Mouse (Mus musculus): ENCODE data around the gene Nt5c1a. TPM values are rescaled to one million over a fixed set of nuclear protein-coding genes. Genes with fewer than 3 reads are reported as not detected.

Gene Nt5c1a
- polyA plus RNA-seq, 1 experiment from 2014 or later: 0.31 TPM

- H3K27me3 ChIP-seq (ENCODE audit: insufficient read depth, poor library complexity, severe bottlenecking): peaks cover 71% of the 10 kb centered on the region
- DNase-seq (ENCODE audit: low spot score): no peak
- WGBS: 6% methylated on average over 58 of the region's 58 CpGs
- peaks cover 4% of the 10 kb centered on the region; the same call in 1 of the 2 replicates for H3K36me3 ChIP-seq
- no peaks in the 10 kb centered on the region for H3K9me3 ChIP-seq
- H3K4me1 ChIP-seq: peaks cover 60% of the 10 kb centered on the region
- peak overlapping the region; percentile 53 for H3K4me3 ChIP-seq
- peak overlapping the region; percentile 86 for H3K27ac ChIP-seq
Measured at GRCm38 (mm10) chr4:123239361-123240203, 38.3 kb downstream of the Nt5c1a start.

GRCm38 (mm10) chr4:123246221-123246620, 44.9 kb downstream of the Nt5c1a start:
- H3K4me3 ChIP-seq: no peak overlapping the region
- DNase-seq (ENCODE audit: low spot score): no peak
- peak overlapping the region; percentile 90 for H3K27ac ChIP-seq
- H3K4me1 ChIP-seq: peaks cover 52% of the 10 kb centered on the region
- H3K9me3 ChIP-seq: no peaks in the 10 kb centered on the region
- peaks cover 4% of the 10 kb centered on the region; the same call in 1 of the 2 replicates for H3K36me3 ChIP-seq
- H3K27me3 ChIP-seq (ENCODE audit: insufficient read depth, poor library complexity, severe bottlenecking): peaks cover 11% of the 10 kb centered on the region
- 83% methylated on average over 7 of the region's 7 CpGs for WGBS

GRCm38 (mm10) chr4:123246651-123247050, 45.3 kb downstream of the Nt5c1a start:
- peaks cover 7% of the 10 kb centered on the region for H3K27me3 ChIP-seq (ENCODE audit: insufficient read depth, poor library complexity, severe bottlenecking)
- WGBS: 87% methylated on average over 5 of the region's 5 CpGs
- H3K9me3 ChIP-seq: no peaks in the 10 kb centered on the region
- H3K4me3 ChIP-seq: no peak overlapping the region
- peaks cover 4% of the 10 kb centered on the region; the same call in 1 of the 2 replicates for H3K36me3 ChIP-seq
- peak overlapping the region; percentile 90 for H3K27ac ChIP-seq
- H3K4me1 ChIP-seq: peaks cover 52% of the 10 kb centered on the region
- no peak for DNase-seq (ENCODE audit: low spot score)

- DNase-seq (ENCODE audit: low spot score): peak; percentile 87
- H3K9me3 ChIP-seq: no peaks in the 10 kb centered on the region
- peak overlapping the region; percentile 90 for H3K27ac ChIP-seq
- 37% methylated on average over 7 of the region's 7 CpGs for WGBS
- H3K4me3 ChIP-seq: no peak overlapping the region
- H3K4me1 ChIP-seq: peaks cover 52% of the 10 kb centered on the region
- H3K27me3 ChIP-seq (ENCODE audit: insufficient read depth, poor library complexity, severe bottlenecking): peaks cover under 1% of the 10 kb centered on the region
- peaks cover 4% of the 10 kb centered on the region; the same call in 1 of the 2 replicates for H3K36me3 ChIP-seq
Measured at GRCm38 (mm10) chr4:123247147-123247880, 46.0 kb downstream of the Nt5c1a start.

- no peaks in the 10 kb centered on the region for H3K9me3 ChIP-seq
- no peak for DNase-seq (ENCODE audit: low spot score)
- no peaks in the 10 kb centered on the region for H3K27me3 ChIP-seq (ENCODE audit: insufficient read depth, poor library complexity, severe bottlenecking)
- WGBS: 53% methylated on average over 7 of the region's 7 CpGs
- H3K4me1 ChIP-seq: peaks cover 49% of the 10 kb centered on the region
- no peaks in the 10 kb centered on the region for H3K36me3 ChIP-seq
- H3K27ac ChIP-seq: peak overlapping the region; percentile 90
- H3K4me3 ChIP-seq: no peak overlapping the region
Measured at GRCm38 (mm10) chr4:123248971-123249567, 47.8 kb downstream of the Nt5c1a start.

- H3K27ac ChIP-seq: no peak overlapping the region
- H3K4me1 ChIP-seq: peaks cover 26% of the 10 kb centered on the region
- no peak overlapping the region for H3K4me3 ChIP-seq
- WGBS: 82% methylated on average over 5 of the region's 5 CpGs
- DNase-seq (ENCODE audit: low spot score): no peak
- H3K36me3 ChIP-seq: no peaks in the 10 kb centered on the region
- no peaks in the 10 kb centered on the region for H3K9me3 ChIP-seq
- no peaks in the 10 kb centered on the region; the same call in 1 of the 2 replicates for H3K27me3 ChIP-seq (ENCODE audit: insufficient read depth, poor library complexity, severe bottlenecking)
Measured at GRCm38 (mm10) chr4:123252214-123252613, 50.9 kb downstream of the Nt5c1a start.

GRCm38 (mm10) chr4:123254617-123255016, 53.3 kb downstream of the Nt5c1a start:
- DNase-seq (ENCODE audit: low spot score): no peak
- Histone ChIP-seq H3K4me1 (peaks cover 8% of the 10 kb centered on the region), H3K4me3 (no peak overlapping the region), H3K27ac (no peak overlapping the region), H3K36me3 (no peaks in the 10 kb centered on the region), H3K27me3 (ENCODE audit: insufficient read depth, poor library complexity, severe bottlenecking) (no peaks in the 10 kb centered on the region; the same call in 1 of the 2 replicates), H3K9me3 (no peaks in the 10 kb centered on the region)
- 21% methylated on average over 5 of the region's 5 CpGs for WGBS

GRCm38 (mm10) chr4:123260071-123260746, 58.9 kb downstream of the Nt5c1a start:
- peak overlapping the region; percentile 18; the same call in 1 of the 2 replicates for H3K4me3 ChIP-seq
- DNase-seq (ENCODE audit: low spot score): no peak
- H3K27me3 ChIP-seq (ENCODE audit: insufficient read depth, poor library complexity, severe bottlenecking): no peaks in the 10 kb centered on the region; the same call in 1 of the 2 replicates
- H3K9me3 ChIP-seq: no peaks in the 10 kb centered on the region
- H3K27ac ChIP-seq: peak overlapping the region; percentile 56; the same call in 1 of the 2 replicates
- H3K4me1 ChIP-seq: peaks cover 20% of the 10 kb centered on the region
- WGBS: 28% methylated on average over 8 of the region's 8 CpGs
- H3K36me3 ChIP-seq: no peaks in the 10 kb centered on the region

- Histone ChIP-seq H3K36me3 (no peaks in the 10 kb centered on the region), H3K27me3 (ENCODE audit: insufficient read depth, poor library complexity, severe bottlenecking) (no peaks in the 10 kb centered on the region), H3K4me1 (peaks cover 20% of the 10 kb centered on the region), H3K4me3 (no peak within 1 kb of the TSS), H3K9me3 (no peaks in the 10 kb centered on the region), H3K27ac (no peak within 1 kb of the TSS)
- 61% methylated on average over 5 of the region's 5 CpGs for WGBS
- DNase-seq (ENCODE audit: low spot score): no peak
Measured at GRCm38 (mm10) chr4:123261721-123262401, 60.6 kb downstream of the Nt5c1a start, which contains the start of gene Pabpc4. Gene Pabpc4 (plus strand): TSS chr4:123262351.
